Mouse (Mus musculus): ENCODE results near the gene Vmn1r232. TPM values are rescaled to one million over a fixed set of nuclear protein-coding genes. Genes with fewer than 3 reads are reported as not detected.
A peak's percentile ranks its signal among the peaks of the same experiment; 100 is the strongest.

Vmn1r232 gene
- total and polyA plus RNA-seq, 2 experiments from 2014 or later = 0.99 TPM; not detected in 1

DNA sequence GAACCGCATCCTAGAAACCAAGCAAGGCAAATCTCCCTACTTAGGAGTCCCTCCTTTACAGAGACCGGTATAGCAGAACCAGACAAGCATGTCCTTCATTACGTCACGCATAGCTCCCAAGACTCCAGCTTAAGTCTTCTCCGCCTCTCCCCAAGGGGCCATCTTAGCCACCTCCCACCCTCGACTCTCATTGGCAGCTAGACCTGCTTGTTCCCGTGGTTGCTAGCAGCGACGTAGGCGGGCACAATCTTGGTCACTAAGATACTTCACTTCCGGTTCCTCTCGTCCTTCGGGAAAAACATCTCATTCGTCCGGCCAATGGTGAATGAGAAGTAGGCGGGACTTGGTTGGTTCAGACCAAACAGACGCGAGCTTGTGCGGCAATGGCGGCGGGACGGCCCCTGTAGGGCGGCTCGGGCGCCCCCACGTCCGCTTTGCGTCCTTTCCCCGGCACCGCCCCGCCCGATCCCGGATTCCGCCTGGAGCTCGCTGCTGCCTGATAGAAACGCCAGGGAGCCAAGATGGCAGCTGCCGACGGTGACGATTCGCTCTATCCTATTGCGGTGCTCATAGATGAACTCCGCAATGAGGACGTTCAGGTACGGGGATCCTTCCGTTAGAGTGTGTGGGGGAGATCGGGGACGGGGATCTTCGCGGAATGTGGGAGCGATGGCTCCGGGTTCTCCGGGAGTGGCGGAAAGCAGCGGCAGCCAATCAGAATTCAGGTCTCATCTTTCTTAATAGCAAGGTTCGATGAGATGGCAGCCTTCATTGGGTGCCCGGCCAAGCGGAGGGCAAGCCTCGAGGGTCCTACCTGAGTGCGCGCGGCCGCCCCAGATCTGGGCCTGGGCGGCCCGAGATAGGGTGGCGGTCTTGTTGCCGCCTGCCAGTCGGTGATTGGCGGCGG, 25.7 kb upstream of the Vmn1r232 start, which contains the start of gene Ppp2r1a:
Gene Ppp2r1a, plus strand, starts transcription at position 327 of the 907 bp plus-strand sequence.
- H3K9me3 ChIP-seq (ENCODE audit: low read length) = no peaks in the 10 kb centered on the region
- WGBS = under 1% methylated on average over 69 of the region's 69 CpGs
- peak; percentile 99 for DNase-seq (ENCODE audit: low spot score)
- peaks cover 21% of the 10 kb centered on the region for H3K4me1 ChIP-seq (ENCODE audit: insufficient read depth, low read length)
- peak within 1 kb of the TSS; percentile 86 for H3K4me2 ChIP-seq (ENCODE audit: low read depth, low read length)
- ATAC-seq = peak; percentile 98
- peak within 1 kb of the TSS; percentile 87 for H3K9ac ChIP-seq (replicated peaks; ENCODE audit: low read length)
- H3K36me3 ChIP-seq (ENCODE audit: insufficient read depth, low read length) = no peaks in the 10 kb centered on the region
- no peaks in the 10 kb centered on the region for H3K27me3 ChIP-seq (ENCODE audit: insufficient read depth, low read length)
- peak within 1 kb of the TSS; percentile 99 for H3K27ac ChIP-seq
- TF ChIP-seq CTCF (IDR thresholded peaks at IDR 0.05; ENCODE audit: low read depth) = no peak
- H3K4me3 ChIP-seq (ENCODE audit: low read length) = peak within 1 kb of the TSS; percentile 77

- Histone ChIP-seq H3K4me2 (ENCODE audit: low read depth, low read length) (peak overlapping the region; percentile 74), H3K27me3 (ENCODE audit: insufficient read depth, low read length) (no peaks in the 10 kb centered on the region), H3K4me3 (ENCODE audit: low read length) (peak overlapping the region; percentile 77), H3K36me3 (ENCODE audit: insufficient read depth, low read length) (no peaks in the 10 kb centered on the region), H3K9me3 (ENCODE audit: low read length) (no peaks in the 10 kb centered on the region), H3K9ac (replicated peaks; ENCODE audit: low read length) (peak overlapping the region; percentile 76), H3K27ac (peak overlapping the region; percentile 97), H3K4me1 (ENCODE audit: insufficient read depth, low read length) (peaks cover 15% of the 10 kb centered on the region)
- ATAC-seq (no peak), DNase-seq (ENCODE audit: low spot score) (peak; percentile 4)
- no peak for TF ChIP-seq CTCF (IDR thresholded peaks at IDR 0.05; ENCODE audit: low read depth)
- WGBS = 47% methylated on average over 3 of the region's 3 CpGs
Measured at GRCm38 (mm10) chr17:20944226-20944625, 24.7 kb upstream of the Vmn1r232 start.

GRCm38 (mm10) chr17:20904991-20905390, 14.5 kb downstream of the Vmn1r232 start, which contains the start of gene Vmn1r231:
Gene Vmn1r231 (minus strand): TSS chr17:20905091.
- no peak for TF ChIP-seq CTCF (IDR thresholded peaks at IDR 0.05; ENCODE audit: low read depth)
- Histone ChIP-seq H3K27ac (no peak within 1 kb of the TSS), H3K36me3 (ENCODE audit: insufficient read depth, low read length) (no peaks in the 10 kb centered on the region), H3K4me1 (ENCODE audit: insufficient read depth, low read length) (no peaks in the 10 kb centered on the region), H3K9me3 (ENCODE audit: low read length) (no peaks in the 10 kb centered on the region), H3K9ac (replicated peaks; ENCODE audit: low read length) (no peak within 1 kb of the TSS), H3K4me3 (ENCODE audit: low read length) (no peak within 1 kb of the TSS), H3K27me3 (ENCODE audit: insufficient read depth, low read length) (no peaks in the 10 kb centered on the region), H3K4me2 (ENCODE audit: low read depth, low read length) (no peak within 1 kb of the TSS)
- ATAC-seq (no peak), DNase-seq (ENCODE audit: low spot score) (no peak)
- 58% methylated on average over 2 of the region's 2 CpGs for whole genome bisulfite sequencing

Other genes starting within 250 kb of the Vmn1r232 start
- gene Vmn1r226, start 236.9 kb downstream of the Vmn1r232 start, total RNA-seq (2014; rRNA removed) = not detected in 2 replicates
- gene Vmn1r226, start 236.9 kb downstream of the Vmn1r232 start, polyA plus RNA-seq (2015; fragmentation: Nextera tagmentation; extraction: Ambion mirVana) = not detected in 2 replicates
- not detected in 2 replicates for gene Vmn1r227, start 189.9 kb downstream of the Vmn1r232 start, total RNA-seq (2014; rRNA removed)
- gene Vmn1r227, start 189.9 kb downstream of the Vmn1r232 start, polyA plus RNA-seq (2015; fragmentation: Nextera tagmentation; extraction: Ambion mirVana) = not detected in 2 replicates
- not detected in 2 replicates for gene Vmn1r228, start 133.6 kb downstream of the Vmn1r232 start, total RNA-seq (2014; rRNA removed)
- gene Vmn1r228, start 133.6 kb downstream of the Vmn1r232 start, polyA plus RNA-seq (2015; fragmentation: Nextera tagmentation; extraction: Ambion mirVana) = not detected in 2 replicates
- not detected in 2 replicates for gene Vmn1r229, start 108.2 kb downstream of the Vmn1r232 start, total RNA-seq (2014; rRNA removed)
- gene Vmn1r229, start 108.2 kb downstream of the Vmn1r232 start, polyA plus RNA-seq (2015; fragmentation: Nextera tagmentation; extraction: Ambion mirVana) = 0.01 TPM in 1 of 2 replicates, not detected in the other
- gene Vmn1r230, start 79.3 kb downstream of the Vmn1r232 start, total RNA-seq (2014; rRNA removed) = not detected in 2 replicates
- not detected in 2 replicates for gene Vmn1r230, start 79.3 kb downstream of the Vmn1r232 start, polyA plus RNA-seq (2015; fragmentation: Nextera tagmentation; extraction: Ambion mirVana)
- gene Vmn1r231, start 14.6 kb downstream of the Vmn1r232 start, total RNA-seq (2014; rRNA removed) = not detected in 2 replicates
- not detected in 2 replicates for gene Vmn1r231, start 14.6 kb downstream of the Vmn1r232 start, polyA plus RNA-seq (2015; fragmentation: Nextera tagmentation; extraction: Ambion mirVana)
- 758 and 823 TPM in 2 replicates for gene Ppp2r1a, start 25.6 kb upstream of the Vmn1r232 start, total RNA-seq (2014; rRNA removed)
- gene Ppp2r1a, start 25.6 kb upstream of the Vmn1r232 start, polyA plus RNA-seq (2015; fragmentation: Nextera tagmentation; extraction: Ambion mirVana) = 674 and 734 TPM in 2 replicates
- not detected in 2 replicates for gene Vmn1r233, start 76.8 kb upstream of the Vmn1r232 start, total RNA-seq (2014; rRNA removed)
- gene Vmn1r233, start 76.8 kb upstream of the Vmn1r232 start, polyA plus RNA-seq (2015; fragmentation: Nextera tagmentation; extraction: Ambion mirVana) = not detected in 2 replicates
- gene Zfp160, start 89.2 kb upstream of the Vmn1r232 start, total RNA-seq (2014; rRNA removed) = 8.8 and 15.6 TPM in 2 replicates
- 10.6 and 11.9 TPM in 2 replicates for gene Zfp160, start 89.2 kb upstream of the Vmn1r232 start, polyA plus RNA-seq (2015; fragmentation: Nextera tagmentation; extraction: Ambion mirVana)

All from hindbrain, postnatal 0 days (tissue).